Mouse (Mus musculus) kidney, adult 2 months (tissue): ENCODE measurements around the gene Erbb4. TPM values are rescaled to one million over a fixed set of nuclear protein-coding genes. Genes with fewer than 3 reads are reported as not detected.

Experiments
- DNase-seq: peaks from one replicate; pipeline ENCODE4 v3.0.0; 2021
- H3K27ac ChIP-seq: fragments of 200-500 bp; 2 replicates; pipeline ENCODE4 v1.5.1; 2012; ENCODE audit warnings: low read depth, low read length, control low read depth, inconsistent platforms; ENCODE audit not compliant: insufficient read depth
- H3K27me3 ChIP-seq: fragments of 200-500 bp; replicated peaks from 2 replicates; pipeline ENCODE4 v1.6.1; 2012; ENCODE audit warnings: mild to moderate bottlenecking, moderate library complexity, low read length, inconsistent platforms; ENCODE audit not compliant: control insufficient read depth, insufficient read depth
- H3K36me3 ChIP-seq: fragments of 200-500 bp; 2 replicates; pipeline ENCODE4 v1.6.1; 2012; ENCODE audit warnings: mild to moderate bottlenecking, moderate library complexity, low read length, inconsistent platforms; ENCODE audit not compliant: control insufficient read depth, insufficient read depth
- H3K4me1 ChIP-seq: fragments of 200-500 bp; 2 replicates; pipeline ENCODE4 v1.6.1; 2011; ENCODE audit warnings: low read length; ENCODE audit not compliant: control insufficient read depth, insufficient read depth
- H3K4me3 ChIP-seq: fragments of 200-500 bp; 2 replicates; pipeline ENCODE4 v1.5.1; 2011; ENCODE audit warnings: mild to moderate bottlenecking, low read depth, low read length, control low read depth; ENCODE audit not compliant: insufficient read depth
- CTCF ChIP-seq: fragments of 200-500 bp; conservative IDR thresholded peaks from 2 replicates; pipeline ENCODE4 v1.5.1; 2011; ENCODE audit warnings: low read depth, mild to moderate bottlenecking, control low read depth, low read length, moderate library complexity, mixed read lengths; ENCODE audit not compliant: insufficient read depth, insufficient read length
- POLR2A ChIP-seq: fragments of 200-500 bp; IDR thresholded peaks from one replicate; pipeline ENCODE4 v1.6.1; 2011; ENCODE audit warnings: low read depth, low read length, control low read depth
- WGBS: fragments of 180-500 bp; shearing (Covaris S2); methylation state at CpG from one replicate; pipeline ENCODE4 v1.1.7; 2018; 5-methylcytosine and 5-hydroxymethylcytosine counted together
- polyA plus RNA-seq: library from polyadenylated mRNA; depleted of rRNA; stranded (reverse); fragments of >200 nt; gene quantifications from 2 replicates; pipeline ENCODE4 v1.2.3, GENCODE M21; 2012

Gene Erbb4
- polyA plus RNA-seq, 1 experiment: 1.8 TPM

DNA sequence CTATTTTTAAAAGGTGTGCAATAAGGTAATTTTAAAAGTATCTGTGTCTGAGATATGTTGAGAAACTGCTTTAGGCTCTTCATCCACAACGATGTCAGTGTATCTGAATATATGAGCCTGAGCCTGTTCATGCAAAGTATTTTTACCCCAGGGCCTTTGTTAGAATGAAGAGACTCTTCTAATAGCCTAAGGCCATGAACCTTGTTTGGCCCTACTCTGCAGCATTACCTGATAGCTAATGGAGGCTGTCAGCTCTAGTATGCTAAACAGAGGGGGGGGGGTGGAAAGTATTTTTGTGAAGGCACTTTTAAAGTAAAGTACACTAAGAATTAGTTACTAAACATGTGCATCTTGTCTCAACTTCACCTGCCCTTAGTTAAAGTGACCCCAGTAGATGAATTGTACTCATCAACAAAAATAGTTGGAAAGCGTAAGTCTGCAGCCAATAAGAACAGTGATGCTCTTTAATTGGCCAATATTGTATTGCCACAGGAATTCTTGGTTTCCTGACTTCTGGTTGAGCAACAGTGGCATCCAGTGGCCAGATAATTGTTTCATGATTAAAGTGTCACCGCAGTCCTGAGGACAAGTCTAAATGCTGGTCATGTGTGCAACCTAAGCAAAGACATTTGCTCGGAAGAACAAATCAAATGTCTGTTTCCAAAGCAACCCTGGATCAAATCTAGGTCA is 10.5 kb upstream of the Erbb4 start:
- peak; percentile 50 for DNase-seq
- no peaks in the 10 kb centered on the region for H3K4me1 ChIP-seq
- 69% methylated on average over 4 of the region's 4 CpGs for WGBS

DNA sequence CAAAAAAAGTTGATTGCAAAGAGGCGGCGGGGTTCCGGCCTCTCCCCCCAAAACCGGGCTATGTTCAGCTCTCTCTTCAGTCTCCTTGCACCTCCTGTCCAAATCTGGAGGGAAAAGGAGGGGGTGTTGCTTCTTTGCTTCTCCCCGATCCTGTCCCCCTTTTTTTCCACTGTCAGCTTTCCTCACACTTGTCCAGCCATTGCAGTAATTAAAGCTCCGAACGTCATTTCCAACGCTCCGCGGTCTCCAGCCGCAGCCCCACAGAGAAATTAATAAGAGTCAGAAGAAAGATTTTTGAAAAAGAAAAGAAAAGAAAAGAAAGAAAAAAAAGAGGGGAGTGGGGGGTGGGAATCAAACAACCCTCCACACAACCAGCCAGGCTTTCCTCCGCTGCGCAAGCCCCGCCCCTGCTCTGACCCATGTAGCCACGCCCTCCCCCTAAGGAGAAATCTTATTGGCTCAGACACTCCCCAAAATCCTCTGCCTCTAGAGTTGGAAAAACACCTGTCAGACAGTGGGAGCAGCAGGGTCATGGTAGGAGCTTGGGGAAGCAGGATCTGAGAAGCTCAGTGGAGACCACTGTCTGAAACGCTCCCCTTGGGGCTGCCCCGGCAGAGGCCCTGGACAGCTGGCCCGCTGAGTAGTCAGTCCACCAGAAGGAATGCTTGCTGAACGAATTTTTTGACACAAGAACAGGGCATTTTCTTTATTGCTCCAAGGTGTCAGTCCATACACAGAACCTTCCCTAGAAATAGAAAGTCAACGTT is 483 bp upstream of the Erbb4 start:
- no peaks in the 10 kb centered on the region; the same call in 1 of the 2 replicates for H3K4me1 ChIP-seq
- WGBS: 5% methylated on average over 20 of the region's 20 CpGs
- peak overlapping the region; percentile 61 for H3K4me3 ChIP-seq
- no peaks in the 10 kb centered on the region for H3K36me3 ChIP-seq
- peak; percentile 80 for DNase-seq
- no peaks in the 10 kb centered on the region for H3K27me3 ChIP-seq
- peak; percentile 3 for TF ChIP-seq POLR2A
- TF ChIP-seq CTCF: no peak
- H3K27ac ChIP-seq: peak overlapping the region; percentile 87; the same call in 1 of the 2 replicates

More for the DNA sequence above, 10.5 kb upstream of the Erbb4 start:
- H3K4me3 ChIP-seq: no peak overlapping the region
- no peak overlapping the region for H3K27ac ChIP-seq
- H3K27me3 ChIP-seq: no peaks in the 10 kb centered on the region
- TF ChIP-seq POLR2A: no peak
- peak; percentile 33; the same call in 1 of the 2 replicates for TF ChIP-seq CTCF
- no peaks in the 10 kb centered on the region for H3K36me3 ChIP-seq

DNA sequence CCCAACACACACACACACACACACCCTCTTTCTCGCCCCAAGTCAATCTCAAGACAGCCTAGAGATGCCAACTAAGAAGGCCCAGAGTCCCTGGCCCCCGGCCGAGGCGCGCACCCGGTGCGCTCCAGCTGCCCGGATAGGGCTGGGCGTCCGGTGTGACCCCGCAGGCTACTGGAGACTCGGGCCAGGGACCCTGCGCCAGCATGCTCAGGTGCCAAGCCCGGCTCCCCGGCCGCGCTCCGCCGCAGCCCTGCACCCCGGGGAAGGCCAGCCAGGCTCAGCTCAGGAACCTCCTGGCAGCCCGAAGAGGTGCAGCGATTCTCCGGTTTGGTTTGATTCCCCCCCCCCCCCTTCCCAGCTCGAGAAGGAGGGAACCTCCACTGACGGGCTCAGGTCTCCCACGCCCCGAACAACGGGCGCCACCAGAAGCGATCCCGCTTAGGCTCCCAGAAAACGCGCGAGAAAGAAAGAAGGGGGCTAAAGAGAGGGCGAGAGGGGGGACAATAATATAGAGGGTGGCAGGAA is 860 bp downstream of the Erbb4 start:
- WGBS: 1% methylated on average over 35 of the region's 35 CpGs
- TF ChIP-seq POLR2A (no peak), CTCF (no peak)
- DNase-seq: peak; percentile 68
- peak overlapping the region; percentile 61 for H3K4me3 ChIP-seq
- H3K36me3 ChIP-seq: no peaks in the 10 kb centered on the region
- no peaks in the 10 kb centered on the region; the same call in 1 of the 2 replicates for H3K4me1 ChIP-seq
- no peaks in the 10 kb centered on the region for H3K27me3 ChIP-seq
- H3K27ac ChIP-seq: peak overlapping the region; percentile 87

DNA sequence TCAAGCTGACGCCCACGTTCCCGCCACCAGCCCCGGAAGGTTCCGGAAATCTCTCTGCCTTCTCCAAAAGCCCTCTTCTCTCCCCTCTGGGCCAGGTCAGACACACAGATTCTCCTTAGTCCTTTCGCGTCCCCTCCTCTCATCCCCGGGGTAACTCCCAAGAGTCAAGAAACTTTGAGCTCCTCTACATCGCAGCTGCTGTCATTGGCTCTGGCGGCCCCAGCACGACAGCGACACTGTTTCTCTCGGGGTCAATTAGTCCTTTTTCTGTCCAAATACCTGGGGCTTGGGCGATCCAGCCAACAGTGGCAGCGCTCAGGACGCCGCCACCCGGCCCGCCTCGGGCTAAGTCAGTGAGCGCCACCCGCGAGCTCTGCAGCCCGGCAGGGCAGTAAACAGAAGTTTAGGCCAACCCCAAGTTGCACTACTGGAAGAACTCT is 1.5 kb downstream of the Erbb4 start:
- Histone ChIP-seq H3K27me3 (no peaks in the 10 kb centered on the region), H3K4me1 (no peaks in the 10 kb centered on the region; the same call in 1 of the 2 replicates), H3K36me3 (no peaks in the 10 kb centered on the region), H3K4me3 (peak overlapping the region; percentile 61), H3K27ac (peak overlapping the region; percentile 87)
- under 1% methylated on average over 24 of the region's 24 CpGs for WGBS
- no peak for TF ChIP-seq CTCF
- DNase-seq: peak; percentile 71

DNA sequence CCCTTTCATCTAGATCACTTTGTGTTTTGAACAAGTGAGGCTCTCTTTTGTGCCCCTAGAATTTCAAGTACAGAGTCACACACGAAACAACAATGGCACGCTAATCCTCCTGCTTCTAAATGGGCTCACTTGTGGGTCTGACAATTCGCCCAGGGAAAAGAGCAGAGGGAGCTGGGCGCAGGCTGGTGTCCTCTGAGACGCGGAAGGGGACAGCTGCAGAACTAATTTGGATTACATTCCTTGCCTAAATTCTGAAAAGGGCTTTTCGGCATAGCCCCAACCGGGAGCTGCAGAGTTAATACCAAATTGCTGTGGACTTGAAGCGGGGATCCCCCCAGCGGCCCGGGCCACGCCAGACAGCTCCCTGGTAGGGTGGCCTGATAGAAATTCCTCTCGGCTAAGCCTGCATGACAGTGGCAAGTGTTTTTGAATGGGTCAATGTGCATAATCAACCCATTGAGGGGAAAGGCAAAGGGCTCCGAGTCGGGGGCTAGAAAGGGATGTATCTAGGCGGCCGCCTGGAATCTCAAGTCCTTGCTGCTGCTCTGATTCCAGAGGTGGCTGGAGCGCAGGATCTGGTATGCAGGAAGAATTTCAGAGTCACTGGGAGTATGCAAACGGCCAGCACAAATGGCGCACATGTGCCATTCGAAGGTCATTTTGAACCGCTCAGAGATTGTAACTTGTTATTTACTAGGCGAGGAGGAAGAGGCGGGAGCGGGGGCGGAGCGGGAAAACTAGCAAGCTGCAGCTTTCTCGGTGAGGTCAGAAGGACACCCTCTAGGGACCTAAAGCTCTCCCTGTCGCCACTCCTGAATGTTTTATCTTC is 2.2 kb downstream of the Erbb4 start:
- TF ChIP-seq CTCF: no peak
- TF ChIP-seq POLR2A: peak; percentile 47
- peak; percentile 89 for DNase-seq
- Histone ChIP-seq H3K27me3 (no peaks in the 10 kb centered on the region), H3K27ac (peak overlapping the region; percentile 87), H3K4me1 (no peaks in the 10 kb centered on the region; the same call in 1 of the 2 replicates), H3K36me3 (no peaks in the 10 kb centered on the region), H3K4me3 (peak overlapping the region; percentile 61)
- WGBS: 2% methylated on average over 29 of the region's 29 CpGs

DNA sequence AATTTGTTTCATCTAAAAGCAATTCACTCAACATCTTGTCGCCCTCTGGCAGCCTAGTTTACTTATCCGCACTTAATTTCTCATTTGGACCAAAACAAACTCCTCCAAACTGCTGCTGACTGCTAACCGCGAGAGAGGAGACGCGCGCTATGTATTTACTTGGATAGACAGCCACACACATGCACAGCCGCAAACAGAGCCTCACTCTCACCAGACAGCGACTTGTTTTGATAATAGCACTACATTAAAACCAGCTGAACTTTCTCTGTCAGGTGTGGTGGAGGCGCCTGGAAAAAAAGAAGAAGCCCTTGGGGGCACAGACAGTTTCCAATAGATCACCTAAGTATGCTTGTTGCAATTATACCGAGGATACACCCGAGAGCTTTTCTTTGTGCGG is 2.8 kb downstream of the Erbb4 start:
- H3K36me3 ChIP-seq: no peaks in the 10 kb centered on the region
- H3K27ac ChIP-seq: peak overlapping the region; percentile 45
- H3K4me3 ChIP-seq: peak overlapping the region; percentile 61
- H3K4me1 ChIP-seq: no peaks in the 10 kb centered on the region; the same call in 1 of the 2 replicates
- no peaks in the 10 kb centered on the region for H3K27me3 ChIP-seq
- DNase-seq: peak; percentile 46
- TF ChIP-seq POLR2A (no peak), CTCF (no peak)
- 3% methylated on average over 13 of the region's 13 CpGs for WGBS
